Mouse (Mus musculus) macrophage (primary cell): ENCODE data around the gene Tfpi2. TPM values are rescaled to one million over a fixed set of nuclear protein-coding genes. Genes with fewer than 3 reads are reported as not detected.

Experiments used
- H3K27ac ChIP-seq: fragments of 350-480 bp; formaldehyde crosslinking; 2 replicates; pipeline ENCODE4 v1.9.0; 2021
- H3K36me3 ChIP-seq: fragments of 350-480 bp; formaldehyde crosslinking; 2 replicates; pipeline ENCODE4 v1.9.0; 2021; ENCODE audit errors: inconsistent target
- H3K4me3 ChIP-seq: fragments of 350-480 bp; formaldehyde crosslinking; 2 replicates; pipeline ENCODE4 v1.9.0; 2021; ENCODE audit errors: inconsistent target
- H3K79me2 ChIP-seq: fragments of 350-480 bp; formaldehyde crosslinking; 2 replicates; pipeline ENCODE4 v1.9.0; 2021; ENCODE audit errors: inconsistent target
- WGBS: methylation state at CpG from one replicate; pipeline ENCODE4 v1.1.7; 2026; ENCODE audit warnings: inconsistent platforms; ENCODE audit not compliant: missing documents; 5-methylcytosine and 5-hydroxymethylcytosine counted together
- polyA plus RNA-seq: library from polyadenylated mRNA; stranded (reverse); fragments of 250-400 nt; gene quantifications from 3 replicates; pipeline ENCODE4 v1.2.4, GENCODE M21; 2018; ENCODE audit warnings: inconsistent platforms
- total RNA-seq, 78 experiments: library from RNA; depleted of rRNA; stranded (reverse); fragments of 250-400 nt; gene quantifications; 1 replicate in 9 of 78; 2 replicates in 24 of 78; 3 replicates in 43 of 78; 4 replicates in 2 of 78; pipeline ENCODE4 v1.2.4; 2018; ENCODE audit warnings: inconsistent platforms in 56 of 78

Tfpi2 gene
- total RNA-seq (2018; cell fraction: chromatin; rRNA removed), result not detected
- total RNA-seq (2018; cell fraction: cytosol; rRNA removed), result under 1 TPM in 6 of 26 experiments, not detected in 20; 0.07 to 0.17 (median 0.11) TPM
- total RNA-seq (2018; cell fraction: nucleus; rRNA removed), result under 1 TPM in 1 of 26 experiments, not detected in 25; 0.29 TPM
- polyA plus RNA-seq, result 0.63 TPM in 1 of 3 replicates, not detected in the others

DNA sequence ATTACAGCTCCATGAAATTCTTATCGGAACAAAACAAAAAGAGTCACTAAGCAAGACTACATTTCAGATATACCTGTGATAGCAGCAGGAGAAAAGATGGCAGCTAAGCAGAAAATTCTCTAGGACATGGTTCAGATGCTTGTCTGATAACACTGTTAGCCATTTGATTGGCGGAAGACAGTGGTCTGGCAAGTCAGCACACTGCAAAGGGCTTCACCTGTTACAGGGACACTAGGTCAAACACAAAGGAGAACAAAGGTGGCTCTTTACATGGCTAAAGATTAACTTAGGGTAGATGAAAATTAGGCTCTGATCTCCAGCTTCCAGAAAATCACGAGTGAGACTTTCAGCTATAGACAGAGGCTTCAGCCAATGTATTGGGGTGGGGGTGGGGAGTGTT lies at the start of gene Tfpi2:
Gene Tfpi2 (minus strand): TSS at position 170 of the 400 bp plus-strand sequence.
- Histone ChIP-seq H3K36me3 (no peaks in the 10 kb centered on the region), H3K27ac (no peak within 1 kb of the TSS), H3K4me3 (no peak within 1 kb of the TSS), H3K79me2 (no peaks in the 10 kb centered on the region)
- 91% methylated on average over 3 of the region's 3 CpGs for WGBS

GRCm38 (mm10) chr6:4030956-4031355 lies 42.2 kb upstream of the Tfpi2 start:
- Histone ChIP-seq H3K27ac (no peak overlapping the region), H3K36me3 (no peaks in the 10 kb centered on the region), H3K4me3 (no peak overlapping the region), H3K79me2 (no peaks in the 10 kb centered on the region)
- 53% methylated on average over 3 of the region's 3 CpGs for WGBS

DNA sequence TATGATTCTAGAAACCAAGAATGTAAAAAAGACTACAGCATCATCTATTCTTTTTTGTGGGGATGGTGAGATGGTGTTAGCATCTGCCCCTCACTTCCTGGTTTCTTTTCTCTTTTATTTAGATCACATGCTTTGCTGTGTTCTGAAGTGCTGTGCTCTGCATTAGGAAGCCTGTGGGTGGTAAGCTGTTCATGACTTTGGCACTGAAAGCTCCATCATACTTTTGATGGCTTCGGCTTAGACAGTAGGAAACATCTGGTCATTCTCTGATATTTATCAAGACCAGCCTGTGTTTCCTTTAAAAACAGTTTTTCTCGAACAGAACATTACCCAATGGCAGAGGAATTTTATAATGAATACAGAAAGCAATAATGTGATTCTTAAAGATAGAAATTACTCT lies 37.6 kb upstream of the Tfpi2 start:
- Histone ChIP-seq H3K4me3 (no peak overlapping the region), H3K36me3 (no peaks in the 10 kb centered on the region), H3K27ac (no peak overlapping the region), H3K79me2 (no peaks in the 10 kb centered on the region)
- 8% methylated on average over 2 of the region's 2 CpGs for WGBS

GRCm38 (mm10) chr6:4022645-4023044 lies 33.9 kb upstream of the Tfpi2 start:
- 100% methylated on average over 1 of the region's 1 CpGs for WGBS
- Histone ChIP-seq H3K79me2 (no peaks in the 10 kb centered on the region), H3K36me3 (no peaks in the 10 kb centered on the region), H3K27ac (no peak overlapping the region), H3K4me3 (no peak overlapping the region)

GRCm38 (mm10) chr6:4009548-4009947 lies 20.8 kb upstream of the Tfpi2 start:
- no peak overlapping the region for H3K4me3 ChIP-seq
- H3K27ac ChIP-seq, result no peak overlapping the region
- H3K36me3 ChIP-seq, result no peaks in the 10 kb centered on the region
- no peaks in the 10 kb centered on the region for H3K79me2 ChIP-seq

DNA sequence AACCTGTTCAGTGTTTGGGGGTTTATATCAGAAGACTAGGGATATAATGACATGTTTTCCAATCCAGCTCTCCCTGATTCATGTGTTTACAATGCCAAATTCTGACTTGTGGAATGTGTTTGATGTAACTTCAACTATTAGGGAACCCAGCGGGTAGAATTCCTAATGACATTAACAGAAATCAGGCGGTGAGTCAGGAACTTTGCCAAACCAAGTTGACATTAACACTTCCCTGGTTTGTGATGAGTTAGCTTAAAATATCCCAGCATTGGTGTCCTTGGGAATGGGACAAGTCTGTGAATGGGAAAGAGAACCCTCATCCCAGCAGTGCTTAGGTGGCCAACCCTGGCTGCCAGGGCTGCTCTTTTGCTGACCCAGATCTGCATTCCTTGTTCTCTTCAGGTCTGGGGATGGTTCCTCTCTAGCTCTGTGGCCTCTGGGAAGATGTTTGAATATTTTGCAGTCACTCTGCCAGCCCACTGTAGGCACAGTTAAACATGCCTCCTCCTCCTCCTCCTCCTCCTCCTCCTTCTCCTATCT lies 19.9 kb upstream of the Tfpi2 start:
- WGBS, result 95% methylated on average over 2 of the region's 2 CpGs
- H3K79me2 ChIP-seq, result no peaks in the 10 kb centered on the region
- no peak overlapping the region for H3K4me3 ChIP-seq
- H3K27ac ChIP-seq, result no peak overlapping the region
- H3K36me3 ChIP-seq, result no peaks in the 10 kb centered on the region

DNA sequence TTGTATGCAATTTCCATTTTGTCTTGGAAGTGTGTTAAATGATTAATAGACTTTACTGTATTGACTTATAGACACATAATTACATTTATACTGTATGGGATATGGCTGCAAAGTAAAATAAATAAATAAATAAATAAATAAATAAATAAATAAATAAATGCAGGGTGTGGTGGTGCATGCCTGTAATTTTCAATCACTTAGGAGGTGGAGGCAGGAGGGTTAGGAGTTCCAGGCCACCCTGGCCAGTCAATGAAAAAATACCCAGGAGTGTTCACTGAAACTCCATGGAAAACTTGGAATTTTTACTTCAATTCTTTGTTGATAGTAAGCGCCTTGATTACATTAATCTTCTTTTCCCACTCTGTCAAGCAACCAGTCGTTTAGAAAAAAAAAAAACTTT lies 16.1 kb upstream of the Tfpi2 start:
- 64% methylated on average over 2 of the region's 2 CpGs for WGBS
- H3K4me3 ChIP-seq, result 0 out of 2 replicates have a peak overlapping the region, but pooled peaks have one; percentile 29
- no peaks in the 10 kb centered on the region for H3K36me3 ChIP-seq
- no peaks in the 10 kb centered on the region for H3K79me2 ChIP-seq
- no peak overlapping the region for H3K27ac ChIP-seq

- WGBS, result under 1% methylated on average over 19 of the region's 19 CpGs
- peak within 1 kb of the TSS; percentile 29 for H3K4me3 ChIP-seq
- H3K27ac ChIP-seq, result no peak within 1 kb of the TSS
- no peaks in the 10 kb centered on the region for H3K79me2 ChIP-seq
- no peaks in the 10 kb centered on the region for H3K36me3 ChIP-seq
These were observed 15.2 kb upstream of the Tfpi2 start, which contains the start of gene Gng11 for GRCm38 (mm10) chr6:4003890-4004306. TSS of gene Gng11 (plus strand) at chr6:4003904.

DNA sequence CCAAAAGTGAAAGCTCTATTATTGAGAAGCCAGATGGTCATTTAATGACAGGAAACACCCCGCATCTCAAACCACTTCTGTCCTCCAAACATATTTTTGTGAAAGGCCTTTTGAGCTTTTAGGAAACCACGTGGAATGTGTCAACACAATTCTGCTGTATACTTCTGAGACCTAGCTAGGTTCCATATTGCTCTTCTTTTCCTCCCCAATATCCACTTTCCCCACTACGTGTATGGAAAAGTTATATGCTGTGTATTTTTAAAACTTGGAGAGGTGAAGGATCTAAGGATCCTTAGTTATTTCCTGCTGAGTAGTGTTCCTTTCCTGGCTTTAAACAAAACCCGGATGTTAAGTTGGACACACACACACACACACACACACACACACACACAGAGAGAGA lies 14.7 kb upstream of the Tfpi2 start:
- H3K4me3 ChIP-seq, result no peak overlapping the region

DNA sequence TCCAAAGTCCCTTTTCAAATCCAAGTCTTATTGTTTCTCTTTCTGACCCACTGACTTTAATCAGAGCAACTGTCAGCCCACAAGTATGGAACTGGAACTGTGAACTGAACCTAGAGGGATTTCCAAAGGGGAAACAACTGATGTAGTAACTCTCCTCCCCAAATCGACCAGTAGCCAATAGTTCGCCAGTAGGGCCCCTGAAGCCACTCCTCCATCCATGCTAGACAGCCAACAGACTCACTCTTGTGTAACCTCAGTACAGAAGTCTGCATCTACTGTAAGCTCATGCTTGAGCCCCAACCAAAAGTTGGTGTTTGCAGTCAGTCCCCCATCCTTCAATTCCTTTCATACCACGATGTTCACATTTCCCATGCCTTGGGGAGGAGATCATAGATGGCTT lies 12.0 kb upstream of the Tfpi2 start:
- WGBS, result 44% methylated on average over 3 of the region's 3 CpGs
- Histone ChIP-seq H3K27ac (no peak overlapping the region), H3K4me3 (no peak overlapping the region), H3K36me3 (no peaks in the 10 kb centered on the region), H3K79me2 (no peaks in the 10 kb centered on the region)

More for the DNA sequence above, 14.7 kb upstream of the Tfpi2 start:
- Histone ChIP-seq H3K79me2 (no peaks in the 10 kb centered on the region), H3K27ac (no peak overlapping the region), H3K36me3 (no peaks in the 10 kb centered on the region)
- 11% methylated on average over 3 of the region's 4 CpGs for WGBS

DNA sequence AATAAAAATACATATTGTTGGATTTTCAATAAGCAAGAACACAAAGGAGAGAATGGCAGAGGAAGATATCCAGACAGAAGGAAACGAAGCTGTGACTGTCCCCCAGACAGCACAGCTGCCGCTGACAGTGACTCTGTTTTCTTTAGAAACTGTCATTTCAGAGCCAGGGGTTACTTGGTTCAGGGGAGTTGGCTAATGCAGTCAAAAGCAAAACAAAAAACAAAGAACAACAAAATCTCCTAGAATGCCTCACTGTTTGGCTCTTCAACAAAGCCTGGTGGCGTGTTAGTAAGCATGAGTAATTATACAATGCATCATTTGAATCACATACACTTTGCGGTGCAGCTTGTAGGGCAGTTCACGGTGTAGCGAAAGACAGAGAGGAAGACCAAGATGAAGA lies 10.6 kb upstream of the Tfpi2 start:
- Histone ChIP-seq H3K4me3 (no peak overlapping the region), H3K27ac (no peak overlapping the region), H3K36me3 (no peaks in the 10 kb centered on the region), H3K79me2 (no peaks in the 10 kb centered on the region)
- 81% methylated on average over 6 of the region's 6 CpGs for WGBS

DNA sequence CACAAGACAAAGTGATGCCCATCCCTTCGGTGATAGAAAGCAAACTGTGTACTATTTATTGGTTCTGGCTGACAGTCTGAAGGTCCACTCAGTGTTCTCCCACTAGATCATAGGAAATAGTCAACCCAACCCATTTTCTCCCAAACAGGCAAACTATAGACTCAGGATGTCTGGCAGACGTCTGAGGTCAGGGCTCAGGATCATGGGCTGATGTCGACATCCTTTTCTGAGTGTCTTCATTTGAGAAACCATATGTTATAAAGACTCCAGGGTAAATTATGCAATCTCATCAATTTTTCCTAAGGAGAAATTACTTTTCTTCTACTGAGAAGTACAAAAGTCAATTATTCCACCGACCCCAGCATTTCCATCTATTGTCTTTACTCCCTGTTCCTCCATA lies 9.4 kb upstream of the Tfpi2 start:
- Histone ChIP-seq H3K79me2 (no peaks in the 10 kb centered on the region), H3K36me3 (no peaks in the 10 kb centered on the region), H3K4me3 (no peak overlapping the region), H3K27ac (no peak overlapping the region)
- WGBS, result 74% methylated on average over 4 of the region's 4 CpGs

DNA sequence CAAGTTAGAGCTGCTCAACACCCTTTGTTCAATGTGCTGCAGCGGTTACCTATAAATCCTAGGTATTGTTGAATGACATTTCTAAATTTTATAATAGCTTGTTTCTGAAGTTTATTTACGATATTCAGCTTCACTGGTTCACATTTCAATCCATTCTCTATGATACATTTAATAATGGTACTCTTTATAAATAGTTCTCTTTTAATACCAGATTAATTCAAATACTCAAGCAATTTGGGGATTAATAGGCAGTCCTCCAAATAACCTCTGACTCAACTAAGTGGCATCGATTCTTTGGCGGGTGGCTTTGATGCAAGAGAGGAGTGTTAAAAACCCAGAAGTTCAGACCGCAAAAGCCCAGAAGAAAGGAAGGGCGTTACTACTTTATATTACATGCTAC lies 4.8 kb upstream of the Tfpi2 start, which contains the start of gene Gngt1:
Gene Gngt1 (plus strand): TSS at position 301 of the 400 bp plus-strand sequence.
- Histone ChIP-seq H3K27ac (no peak within 1 kb of the TSS), H3K36me3 (no peaks in the 10 kb centered on the region), H3K4me3 (no peak within 1 kb of the TSS), H3K79me2 (no peaks in the 10 kb centered on the region)
- WGBS, result 84% methylated on average over 6 of the region's 6 CpGs

DNA sequence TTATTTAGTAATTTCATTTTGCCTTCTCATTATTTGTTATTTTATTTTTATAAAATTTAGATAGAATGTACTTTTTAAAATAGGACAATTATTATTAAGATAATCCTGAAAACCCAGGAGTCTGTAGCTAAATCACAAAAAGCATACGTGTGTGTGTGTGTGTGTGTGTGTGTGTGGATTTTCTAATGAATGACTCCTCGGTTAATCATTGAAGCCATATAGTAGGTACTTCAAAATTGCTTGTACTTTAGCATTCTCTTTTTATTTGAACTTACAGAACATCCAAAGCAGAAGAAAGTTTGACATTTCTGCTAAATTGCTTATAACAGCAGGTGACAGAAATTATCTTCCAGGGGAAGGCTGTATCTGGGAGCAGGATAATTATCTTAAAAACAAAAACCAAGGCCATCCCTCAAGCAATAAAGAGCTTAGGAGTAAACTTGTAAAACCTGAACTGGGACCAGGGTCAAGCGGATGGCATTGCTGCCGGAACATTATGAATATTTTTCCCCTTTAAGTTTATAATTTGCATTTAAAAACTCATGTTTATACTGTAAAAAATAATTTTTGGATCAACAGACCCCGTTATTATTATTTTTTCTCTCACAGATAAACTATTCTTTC lies 5.9 kb downstream of the Tfpi2 start:
- WGBS, result 90% methylated on average over 5 of the region's 5 CpGs
- H3K79me2 ChIP-seq, result no peaks in the 10 kb centered on the region
- H3K27ac ChIP-seq, result no peak overlapping the region
- H3K4me3 ChIP-seq, result no peak overlapping the region
- H3K36me3 ChIP-seq, result no peaks in the 10 kb centered on the region

GRCm38 (mm10) chr6:3973679-3974078 lies 15.0 kb downstream of the Tfpi2 start:
- Histone ChIP-seq H3K36me3 (no peaks in the 10 kb centered on the region), H3K4me3 (no peak overlapping the region), H3K27ac (no peak overlapping the region), H3K79me2 (no peaks in the 10 kb centered on the region)
- WGBS, result 42% methylated on average over 1 of the region's 1 CpGs
